Mouse (Mus musculus): ENCODE results near the gene Cald1.

GRCm38 (mm10) chr6:34810651-34811050, 212.4 kb downstream of the Cald1 start:
- no peak for TF ChIP-seq POLR2A (IDR thresholded peaks at IDR 0.05; ENCODE audit: low read depth, low read length)
- no peak for TF ChIP-seq CTCF (IDR thresholded peaks at IDR 0.05; ENCODE audit: extremely low read depth, insufficient read depth, insufficient read length, insufficient replicate concordance)
